Mouse (Mus musculus) hindlimb bud, embryonic 11.5 days (tissue): ENCODE measurements at regions not wholly inside any gene's neighbourhood (a gene's known extent, or its start where the extent isn't known, plus 50 kb on each side); places are given as distances from the start of the nearest gene placed in this dataset.

Experiments
- DNase-seq: peaks from one replicate; pipeline ENCODE4 v3.0.0-alpha.2; 2012; ENCODE audit warnings: low read depth, low spot score; ENCODE audit errors: extremely low spot score

- no peak for DNase-seq
Measured at GRCm38 (mm10) chr4:142671872-142672458, 432.8 kb upstream of the Kazn start.

- DNase-seq, result no peak
Measured at GRCm38 (mm10) chr4:142664781-142665180, 425.6 kb upstream of the Kazn start.

DNA sequence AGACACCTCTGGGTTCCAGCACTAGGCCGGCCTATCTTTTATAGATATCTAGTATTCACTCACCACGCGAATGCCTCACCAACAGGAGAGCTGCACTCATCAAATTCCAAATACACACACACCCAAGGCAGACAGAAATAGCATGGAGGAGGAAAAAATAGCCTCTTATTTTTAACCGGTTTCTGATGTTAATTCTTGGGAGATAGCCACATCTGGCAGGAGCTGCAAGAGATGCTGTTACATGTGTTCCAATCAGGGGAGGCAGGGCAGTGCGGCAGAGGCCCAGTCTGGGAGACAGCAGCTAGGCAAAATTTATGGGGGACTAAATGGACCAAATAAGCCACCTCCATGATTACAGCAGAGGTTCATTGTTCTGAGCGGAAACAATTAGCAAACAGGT, 419.0 kb upstream of the Kazn start:
- no peak for DNase-seq

DNA sequence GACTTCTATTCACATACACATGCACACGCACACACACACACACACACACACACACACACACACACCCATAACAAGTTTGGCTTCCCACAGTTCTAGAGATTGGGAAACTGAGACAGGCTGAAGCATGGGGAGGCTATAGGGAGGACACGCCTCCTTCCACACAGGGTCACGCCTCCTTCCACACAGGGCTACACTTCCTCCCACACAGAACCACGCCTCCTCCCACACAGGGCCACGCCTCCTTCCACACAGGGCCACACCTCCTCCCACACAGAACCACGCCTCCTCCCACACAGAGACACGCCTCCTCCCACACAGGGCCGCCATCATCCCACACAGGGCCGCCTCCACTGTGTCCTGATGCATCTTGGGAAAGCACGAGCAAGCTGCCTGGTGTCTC, 401.9 kb upstream of the Kazn start:
- no peak for DNase-seq

DNA sequence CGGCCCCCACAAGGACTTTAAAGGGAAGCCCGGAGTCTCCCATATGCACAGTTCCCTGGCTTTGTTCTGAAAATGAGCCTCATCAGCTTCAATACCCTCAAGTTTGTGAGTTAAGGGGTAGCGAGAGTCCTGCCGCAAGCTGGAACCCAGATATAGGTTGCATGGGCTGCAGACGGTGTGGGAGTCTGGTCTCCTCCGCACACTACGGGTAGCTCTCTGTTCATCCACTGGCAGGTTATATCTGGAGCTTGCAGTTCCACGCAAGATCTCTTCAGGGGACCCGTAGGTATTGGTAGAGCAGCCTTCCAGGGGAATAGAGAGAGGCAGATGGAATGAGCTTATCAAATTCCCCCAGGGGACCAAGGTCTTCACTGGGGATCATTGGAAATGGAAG, 400.1 kb upstream of the Kazn start:
- no peak for DNase-seq

- DNase-seq, result no peak
Measured at GRCm38 (mm10) chr4:142638733-142639339, 399.6 kb upstream of the Kazn start.

GRCm38 (mm10) chr4:142638057-142638456, 398.9 kb upstream of the Kazn start:
- DNase-seq, result no peak

DNA sequence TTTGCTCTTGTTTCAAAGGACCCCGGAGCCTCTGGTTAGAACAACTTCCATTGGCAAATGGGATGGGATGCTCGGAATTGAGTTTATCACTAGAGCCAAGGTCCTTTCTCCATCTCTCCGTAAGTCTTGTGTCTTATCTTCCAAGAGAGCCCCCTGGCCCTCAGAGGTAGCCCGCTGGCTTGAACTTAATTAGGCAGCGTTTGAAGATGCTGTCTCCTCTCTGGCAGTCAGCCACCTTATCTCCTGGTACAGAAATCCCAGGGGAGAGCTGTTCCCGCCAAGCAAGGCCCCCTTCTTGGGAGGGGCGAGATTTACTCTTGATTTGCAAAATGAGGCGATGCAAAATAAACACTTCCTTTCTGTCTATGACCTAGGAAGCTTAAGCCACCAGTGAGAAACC, 395.2 kb upstream of the Kazn start:
- DNase-seq, result no peak

GRCm38 (mm10) chr4:142633667-142634350, 394.6 kb upstream of the Kazn start:
- DNase-seq, result no peak

DNA sequence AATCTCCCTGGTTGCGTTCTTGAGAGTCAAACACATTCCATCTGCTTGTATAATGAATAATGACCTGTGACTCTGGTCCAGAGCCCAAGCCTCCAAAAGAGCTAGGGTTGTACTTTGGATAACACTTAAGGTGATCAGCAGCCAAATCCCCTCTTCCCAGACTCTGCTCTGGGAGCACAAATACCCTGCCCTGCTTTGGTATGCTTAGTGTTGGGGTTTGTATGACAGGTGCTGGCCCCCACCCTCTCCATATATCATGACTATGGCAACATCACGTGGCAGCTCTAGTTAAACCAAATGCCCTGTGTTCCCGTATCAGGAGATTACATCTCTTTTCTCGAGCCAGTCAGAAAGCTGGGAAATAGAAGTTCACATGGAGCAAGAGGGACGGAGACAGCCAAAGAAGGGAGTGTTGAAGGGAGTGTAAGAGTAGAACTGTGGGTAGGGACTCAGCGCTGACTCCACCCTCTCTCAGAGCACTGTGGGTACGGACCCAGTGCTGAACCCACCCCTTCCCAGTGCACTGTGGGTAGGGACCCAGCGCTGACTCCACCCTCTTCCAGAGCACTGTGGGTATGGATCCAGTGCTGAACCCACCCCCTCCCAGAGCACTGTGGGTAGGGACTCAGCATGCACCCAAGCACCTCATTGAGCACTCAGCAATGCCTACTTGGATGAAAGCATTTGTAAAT, 387.4 kb upstream of the Kazn start:
- DNase-seq, result no peak

- no peak for DNase-seq
Measured at GRCm38 (mm10) chr4:142625456-142625855, 386.3 kb upstream of the Kazn start.

- no peak for DNase-seq
Measured at GRCm38 (mm10) chr4:142622151-142622861, 383.1 kb upstream of the Kazn start.

DNA sequence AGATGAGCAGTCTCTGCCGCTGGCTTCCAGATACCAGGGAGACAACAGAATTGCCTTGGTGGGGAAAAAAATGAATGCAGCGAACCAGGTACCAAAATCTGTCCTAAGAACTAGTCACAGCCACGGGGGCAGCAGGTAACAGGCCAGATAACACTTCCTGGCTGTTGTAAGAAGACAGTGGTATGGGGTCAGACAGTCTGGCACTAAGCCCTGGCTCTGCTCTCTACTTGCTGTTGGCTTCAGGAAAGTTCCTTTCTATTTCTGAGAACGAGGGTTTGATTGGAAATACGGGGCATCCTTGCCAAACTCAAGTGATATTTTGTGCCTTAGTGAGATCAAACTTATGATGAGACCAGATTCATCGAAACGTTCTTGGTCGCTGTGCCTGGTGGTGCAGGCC, 380.2 kb upstream of the Kazn start:
- DNase-seq, result no peak

GRCm38 (mm10) chr4:142618770-142619169, 379.6 kb upstream of the Kazn start:
- DNase-seq, result no peak

DNA sequence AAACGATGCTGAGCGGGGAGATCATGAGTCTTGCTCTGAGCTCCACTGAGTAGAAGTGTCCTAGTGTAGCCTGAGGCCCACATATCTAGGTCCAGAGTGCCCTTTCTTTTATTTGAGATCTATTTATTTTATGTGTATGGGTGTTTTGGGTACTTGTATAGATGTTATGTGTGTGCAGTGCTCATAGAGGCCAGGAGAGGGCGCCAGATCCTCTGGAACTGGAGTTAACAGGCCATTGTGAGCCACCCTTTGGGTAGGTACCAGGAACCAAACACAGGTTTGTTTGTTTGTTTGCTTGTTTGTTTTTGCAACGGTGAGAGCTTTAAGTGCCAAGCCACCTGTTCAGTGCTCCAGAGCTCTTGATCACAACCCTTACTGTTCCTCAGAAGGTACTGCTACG, 378.5 kb upstream of the Kazn start:
- DNase-seq, result no peak

- no peak for DNase-seq
Measured at GRCm38 (mm10) chr4:142616901-142617300, 377.7 kb upstream of the Kazn start.

GRCm38 (mm10) chr4:142605098-142605497, 365.9 kb upstream of the Kazn start:
- no peak for DNase-seq

- no peak for DNase-seq
Measured at GRCm38 (mm10) chr4:142597214-142597613, 358.0 kb upstream of the Kazn start.

DNA sequence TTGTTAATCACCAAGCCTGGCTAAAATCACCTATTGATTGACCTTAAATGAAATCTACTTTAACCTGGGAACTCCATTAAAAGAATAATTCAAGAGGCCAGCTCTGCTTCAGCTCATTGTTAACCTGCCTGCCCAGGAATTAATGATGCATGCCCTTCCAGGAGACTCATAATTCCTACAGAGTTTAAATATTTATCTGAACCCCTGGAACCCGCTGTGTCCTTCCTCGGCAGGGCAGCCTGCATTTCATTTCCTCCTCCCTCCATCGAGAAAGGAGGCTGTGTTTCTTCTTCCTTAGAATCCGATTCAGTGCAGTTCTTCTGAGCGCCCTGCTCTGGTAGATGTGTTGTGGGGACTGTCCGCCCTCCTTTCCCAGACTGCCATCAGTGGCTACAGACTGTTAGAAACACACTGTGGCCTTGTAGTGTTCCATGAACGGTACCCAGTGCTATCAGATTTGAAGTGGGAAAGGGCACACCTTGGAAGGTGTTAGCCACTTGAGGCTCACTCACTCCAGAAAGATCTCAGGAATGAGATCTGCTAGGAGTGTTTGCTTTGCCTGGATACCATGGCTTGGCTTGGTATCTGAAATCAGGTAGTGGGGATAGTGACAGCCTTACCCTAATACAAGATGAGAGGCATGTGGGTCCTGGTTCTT, 350.0 kb upstream of the Kazn start:
- DNase-seq, result no peak

- DNase-seq, result no peak
Measured at GRCm38 (mm10) chr4:142588418-142589083, 349.4 kb upstream of the Kazn start.
